Mouse (Mus musculus) adrenal gland, postnatal 10 days (tissue): ENCODE measurements around the gene Olfr259. TPM values are rescaled to one million over a fixed set of nuclear protein-coding genes. Genes with fewer than 3 reads are reported as not detected.

Experiments used
- DNase-seq: peaks from one replicate; pipeline ENCODE4 v3.0.0; 2021; ENCODE audit warnings: mixed read lengths
- long read RNA-seq, 2 experiments: library from polyadenylated mRNA; stranded (forward); transcript quantifications; one replicate each; pipeline ENCODE4 v2.0.0; 2021
- total RNA-seq, 2 experiments: library from RNA; stranded (reverse); gene quantifications; 2 replicates each; pipeline ENCODE4 v1.2.3; 2021

The Olfr259 gene
- not detected for total RNA-seq
- long read RNA-seq, experiment 1: 0 reads
- long read RNA-seq, experiment 2: 0 reads

- no peak for DNase-seq
These were observed at the start of gene Olfr259 for GRCm38 (mm10) chr2:87114467-87114866. Gene Olfr259, minus strand, starts transcription at chr2:87114567.

GRCm38 (mm10) chr2:87152524-87152923 is 38.2 kb upstream of the Olfr259 start, which contains the start of gene Olfr1111:
Gene Olfr1111, minus strand, starts transcription at chr2:87152624.
- DNase-seq: no peak

- DNase-seq: no peak
These were observed 25.8 kb upstream of the Olfr259 start, which contains the start of gene Olfr1110 for GRCm38 (mm10) chr2:87140200-87140599. Gene Olfr1110, minus strand, starts transcription at chr2:87140300.

- DNase-seq: no peak
These were observed 18.5 kb downstream of the Olfr259 start, which contains the start of gene Olfr1109 for GRCm38 (mm10) chr2:87095908-87096307. Gene Olfr1109, minus strand, starts transcription at chr2:87096008.

GRCm38 (mm10) chr2:87075717-87076116 is 38.6 kb downstream of the Olfr259 start, which contains the start of gene Olfr1107:
Gene Olfr1107, minus strand, starts transcription at chr2:87075817.
- DNase-seq: no peak

Other genes starting within 250 kb of the Olfr259 start
- gene Gm13723, start 239.8 kb downstream of the Olfr259 start, total RNA-seq: not detected
- not detected for gene Olfr1097, start 222.4 kb downstream of the Olfr259 start, total RNA-seq
- not detected for gene Olfr1098, start 190.0 kb downstream of the Olfr259 start, total RNA-seq
- not detected for gene Olfr1099, start 153.9 kb downstream of the Olfr259 start, total RNA-seq
- not detected for gene Olfr1100, start 134.6 kb downstream of the Olfr259 start, total RNA-seq
- not detected for gene Olfr1101, start 123.3 kb downstream of the Olfr259 start, total RNA-seq
- gene Olfr1102, start 116.2 kb downstream of the Olfr259 start, total RNA-seq: not detected
- not detected for gene Olfr1104, start 87.5 kb downstream of the Olfr259 start, total RNA-seq
- gene Olfr1105, start 78.0 kb downstream of the Olfr259 start, total RNA-seq: not detected
- not detected for gene Olfr1106, start 62.3 kb downstream of the Olfr259 start, total RNA-seq
- not detected for gene Olfr1107, start 38.8 kb downstream of the Olfr259 start, total RNA-seq
- not detected for gene Olfr1109, start 18.6 kb downstream of the Olfr259 start, total RNA-seq
- not detected for gene Olfr1110, start 25.7 kb upstream of the Olfr259 start, total RNA-seq
- not detected for gene Olfr1111, start 38.1 kb upstream of the Olfr259 start, total RNA-seq
- gene Olfr1112, start 73.2 kb upstream of the Olfr259 start, total RNA-seq: not detected
- not detected for gene Olfr1113, start 94.4 kb upstream of the Olfr259 start, total RNA-seq
- not detected for gene Olfr1115, start 133.4 kb upstream of the Olfr259 start, total RNA-seq
- gene Olfr1116, start 153.0 kb upstream of the Olfr259 start, total RNA-seq: not detected
- not detected for gene Olfr1118, start 193.0 kb upstream of the Olfr259 start, total RNA-seq
- not detected for gene Olfr1120, start 240.2 kb upstream of the Olfr259 start, total RNA-seq